ENCODE assay signal across 9 mouse cellular contexts in the genomic region with DNA sequence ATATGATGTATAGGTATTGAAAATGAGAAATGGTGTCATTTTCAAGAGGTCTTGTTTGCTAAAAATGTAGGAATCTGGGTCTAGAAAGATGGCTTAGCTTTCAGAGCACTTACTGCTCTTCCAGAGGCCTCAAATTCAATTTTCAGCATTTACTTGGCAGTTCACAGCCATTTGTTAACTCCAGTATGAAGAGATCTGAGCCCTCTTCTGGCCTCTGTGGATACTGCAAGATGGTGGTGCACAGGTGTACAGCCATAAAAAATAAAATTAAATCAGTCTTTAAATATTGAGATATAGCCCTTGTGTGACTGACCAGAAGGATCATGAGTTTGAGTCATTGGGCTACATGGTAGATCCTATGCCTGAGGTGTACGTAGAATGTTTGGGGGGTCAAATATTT.
A peak's percentile ranks its signal among the peaks of the same experiment; 100 is the strongest.
DNase-seq lines count a peak whose midpoint lies in the region; ATAC-seq and TF ChIP-seq lines count a peak whose summit lies in the region.
"Had no signal": no experiment of that assay in that cellular context is flagged by ENCODE, and none has a peak within 500 bp of the region (broad histone marks: within the 10 kb centered on the region; RNA-seq: fewer than 3 reads in every experiment).

No protein-coding gene starts in this region.

- H3K4me1 ChIP-seq in MEL (ENCODE audit: control insufficient read depth in 1 of 2, insufficient read depth in 2 of 2, low read length in 2 of 2) = no peaks in the 10 kb centered on the region
- H3K4me1 ChIP-seq in forebrain, postnatal 0 days (ENCODE audit: insufficient read depth) = no peaks in the 10 kb centered on the region
- H3K4me1 ChIP-seq: neural tube, embryonic 13.5 days had no signal

- peak; percentile 13 to 39 (median 24); a peak in 4 of 6 replicates for TF ChIP-seq CTCF in MEL (IDR thresholded peaks at IDR 0.05 in 2 of 3, conservative IDR thresholded peaks at IDR 0.05 in 1 of 3; ENCODE audit: control insufficient read depth in 1 of 3, insufficient read depth in 1 of 3, low read depth in 2 of 3, low read length in 3 of 3, poor library complexity in 1 of 3, severe bottlenecking in 1 of 3)
- TF ChIP-seq CTCF in forebrain, postnatal 0 days (IDR thresholded peaks at IDR 0.05; ENCODE audit: low read depth) = peak; percentile 60

- no peaks in the 10 kb centered on the region for H3K36me3 ChIP-seq in MEL (ENCODE audit: control insufficient read depth in 1 of 2, insufficient read depth in 2 of 2, low read length in 2 of 2)
- no peaks in the 10 kb centered on the region for H3K36me3 ChIP-seq in forebrain, postnatal 0 days (ENCODE audit: insufficient read depth)
- H3K36me3 ChIP-seq: neural tube, embryonic 13.5 days had no signal

- ATAC-seq in forebrain, postnatal 0 days = no peak; the same call in 1 of the 2 replicates
- no peak for ATAC-seq in inflammation-experienced regulatory T-cells, adult 6 months

- TF ChIP-seq POLR2A in MEL (IDR thresholded peaks at IDR 0.05; ENCODE audit: control insufficient read depth in 1 of 2, insufficient read depth in 1 of 2, low read depth in 1 of 2, low read length in 2 of 2, poor library complexity in 1 of 2) = no peak

- H3K9ac ChIP-seq in MEL (ENCODE audit: control insufficient read depth, low read depth, low read length, poor library complexity, severe bottlenecking) = no peak overlapping the region
- H3K9ac ChIP-seq in forebrain, postnatal 0 days = no peak overlapping the region
- H3K9ac ChIP-seq: neural tube, embryonic 13.5 days had no signal

- H3K4me3 ChIP-seq in MEL (ENCODE audit: control insufficient read depth in 1 of 2, insufficient read depth in 1 of 2, low read depth in 2 of 2, low read length in 2 of 2) = no peak overlapping the region
- H3K4me3 ChIP-seq in forebrain, postnatal 0 days (ENCODE audit: low read depth, low read length) = no peak overlapping the region
- H3K4me3 ChIP-seq: neural tube, embryonic 13.5 days had no signal

- no peaks in the 10 kb centered on the region for H3K27me3 ChIP-seq in MEL (ENCODE audit: control insufficient read depth in 1 of 2, insufficient read depth in 2 of 2, low read length in 2 of 2)
- no peaks in the 10 kb centered on the region for H3K27me3 ChIP-seq in forebrain, postnatal 0 days (ENCODE audit: insufficient read depth, low read length)
- H3K27me3 ChIP-seq: neural tube, embryonic 13.5 days had no signal

- H3K4me2 ChIP-seq in forebrain, postnatal 0 days (ENCODE audit: low read depth) = no peak overlapping the region
- H3K4me2 ChIP-seq: neural tube, embryonic 13.5 days had no signal

- H3K27ac ChIP-seq in MEL (ENCODE audit: control insufficient read depth, low read depth, low read length) = no peak overlapping the region
- H3K27ac ChIP-seq in forebrain, postnatal 0 days (ENCODE audit: low read depth, low read length) = no peak overlapping the region
- H3K27ac ChIP-seq: neural tube, embryonic 13.5 days had no signal

- peak; percentile 36 for DNase-seq in left cerebral cortex, adult 11 months (ENCODE audit: low spot score)
- no peak for DNase-seq in left cerebral cortex, adult 8-10 months (ENCODE audit: low spot score in 2 of 2)
- peak; percentile 33 for DNase-seq in MEL (ENCODE audit: low read depth, low spot score)
- DNase-seq in cerebellum, adult 11-12 months = peak; percentile 17
- DNase-seq in forebrain, postnatal 0 days = peak; percentile 43
- DNase-seq in retina, embryonic 14.5 days (ENCODE audit: low spot score) = peak; percentile 37
- DNase-seq in lung, postnatal 25 days (ENCODE audit: low spot score) = no peak

- no peaks in the 10 kb centered on the region for H3K9me3 ChIP-seq in MEL (replicated peaks; ENCODE audit: insufficient read depth, low read length)
- no peaks in the 10 kb centered on the region for H3K9me3 ChIP-seq in forebrain, postnatal 0 days (ENCODE audit: low read length)
- H3K9me3 ChIP-seq: neural tube, embryonic 13.5 days had no signal

- no peak for TF ChIP-seq EP300 in MEL (IDR thresholded peaks at IDR 0.05; ENCODE audit: low read depth in 1 of 2, low read length in 2 of 2)

- TF ChIP-seq RAD21 in MEL (IDR thresholded peaks at IDR 0.05; ENCODE audit: low read depth, low read length) = peak; percentile 33

- 90% methylated on average over 1 of the region's 1 CpGs for WGBS in forebrain, postnatal 0 days

- H3K79me2 ChIP-seq in MEL (ENCODE audit: control insufficient read depth, insufficient read depth, low read length, poor library complexity) = no peaks in the 10 kb centered on the region

TF ChIP-seq in MEL, 35 proteins besides CTCF, POLR2A, EP300 and RAD21:
- peak; percentile 48 for TF ChIP-seq SMC3 (IDR thresholded peaks at IDR 0.05; ENCODE audit: low read depth, low read length)
- no peak for TF ChIP-seq MEF2A (IDR thresholded peaks at IDR 0.05; ENCODE audit: extremely low read depth, insufficient replicate concordance, low read depth, low read length, poor library complexity, severe bottlenecking)
- no peak for TF ChIP-seq USF2 (IDR thresholded peaks at IDR 0.05; ENCODE audit: borderline replicate concordance in 1 of 2, insufficient read depth in 1 of 2, low read depth in 1 of 2, low read length in 2 of 2)
- TF ChIP-seq MAZ (IDR thresholded peaks at IDR 0.05; ENCODE audit: low read depth, low read length) = no peak

Comparison
In these comparisons a context has a peak if more than half of its experiments do, and no peak if none do; other contexts are left out.
1. DNase-seq: peak in left cerebral cortex, adult 11 months (single experiment), MEL (single experiment), cerebellum, adult 11-12 months (single experiment), forebrain, postnatal 0 days (single experiment) and retina, embryonic 14.5 days (single experiment); none in left cerebral cortex, adult 8-10 months (0 of 2) and lung, postnatal 25 days (single experiment).